Comparison of ENCODE assay signal across 23 mouse cellular contexts in genomic region chrX:151817712-151818111, GRCm38 (mm10). TPM values are rescaled to one million over a fixed set of nuclear protein-coding genes. Genes with fewer than 3 reads are reported as not detected.
A peak's percentile ranks its signal among the peaks of the same experiment; 100 is the strongest.
DNase-seq lines count a peak whose midpoint lies in the region; ATAC-seq and TF ChIP-seq lines count a peak whose summit lies in the region.
"Had no signal": no experiment of that assay in that cellular context is flagged by ENCODE, and none has a peak within 500 bp of the region (broad histone marks: within the 10 kb centered on the region; RNA-seq: fewer than 3 reads in every experiment).

No protein-coding gene starts in this region.

- 0 out of 2 replicates have a peak overlapping the region, but pooled peaks have one; percentile 28 for H3K27ac ChIP-seq in gastrocnemius, adult 2 months
- H3K27ac ChIP-seq: embryonic facial prominence, embryonic 10.5 days; embryonic facial prominence, embryonic 13.5 days; forebrain, embryonic 12.5 days; forebrain, embryonic 15.5 days; hindbrain, embryonic 12.5 days; hindbrain, embryonic 15.5 days had no signal

- H3K4me3 ChIP-seq in gastrocnemius, adult 2 months, result no peak overlapping the region
- H3K4me3 ChIP-seq: embryonic facial prominence, embryonic 10.5 days; embryonic facial prominence, embryonic 13.5 days; erythroblast, embryonic 14.5 days; forebrain, embryonic 12.5 days; forebrain, embryonic 15.5 days; hindbrain, embryonic 12.5 days; hindbrain, embryonic 15.5 days had no signal

- DNase-seq in gastrocnemius, adult 2 months, result no peak
- DNase-seq in gastrocnemius, postnatal 10 days, result no peak
- DNase-seq in induced T-regulatory cell, adult 2 months (ENCODE audit: low read depth), result peak; percentile 62
- no peak for DNase-seq in cerebellum, adult 9-11 months
- no peak for DNase-seq in heart, adult 18-20 months
- DNase-seq: adrenal gland, postnatal 10 days; adrenal gland, postnatal 36 days; cerebellum, adult 11 months; cerebellum, adult 2 months; cerebellum, postnatal 10 days; cerebellum, postnatal 36 days; embryo, embryonic 11 days; gastrocnemius, postnatal 25 days; kidney, adult 2 months had no signal

- TF ChIP-seq CTCF in gastrocnemius, adult 2 months (IDR thresholded peaks at IDR 0.05), result no peak

- peak; percentile 91 for ATAC-seq in CD4-positive, CD25-positive, alpha-beta regulatory T cell, adult 4 months
- ATAC-seq: forebrain, embryonic 15.5 days; intestine, embryonic 16.5 days had no signal

- intact Hi-C loops in gastrocnemius, adult 2 months (cut with DNase I), result no loop called here

RNA-seq across cellular contexts. Expression of gene Huwe1, which starts 17.1 kb away (rescaled TPM):
- 100 to 1,000 TPM; 113 to 116 TPM for total RNA-seq in gastrocnemius, adult 2 months (2021)
- total RNA-seq in gastrocnemius, postnatal 10 days (2021), result 100 to 1,000 TPM; 109 to 138 TPM
- 10 to 100 TPM; 66.6 to 78.4 TPM for polyA plus RNA-seq in CD4-positive, CD25-positive, alpha-beta regulatory T cell, adult 4 months (2017; shearing (Covaris generic))
- total RNA-seq in heart, adult 18-20 months (2021), result 100 to 1,000 TPM; 164 to 165 TPM
